10 mouse cellular contexts compared by ENCODE assay signal in genomic region chr11:69835326-69835965, GRCm38 (mm10). TPM values are rescaled to one million over a fixed set of nuclear protein-coding genes. Genes with fewer than 3 reads are reported as not detected.
DNase-seq lines count a peak whose midpoint lies in the region; ATAC-seq lines count a peak whose summit lies in the region.
"Had no signal": no experiment of that assay in that cellular context is flagged by ENCODE, and none has a peak within 500 bp of the region (broad histone marks: within the 10 kb centered on the region; RNA-seq: fewer than 3 reads in every experiment).

No protein-coding gene starts in this region.

- peak overlapping the region; percentile 88 for H3K4me2 ChIP-seq in heart, embryonic 13.5 days
- H3K4me2 ChIP-seq in hindbrain, embryonic 16.5 days (ENCODE audit: low read length) = peak overlapping the region; percentile 89
- H3K4me2 ChIP-seq in midbrain, embryonic 16.5 days (ENCODE audit: low read length) = peak overlapping the region; percentile 97

- ATAC-seq in heart, embryonic 13.5 days (ENCODE audit: extremely low read depth, insufficient number of reproducible peaks, low FRiP score, low TSS enrichment) = no peak
- ATAC-seq in hindbrain, embryonic 16.5 days = no peak
- no peak for ATAC-seq in midbrain, embryonic 16.5 days

- H3K27ac ChIP-seq in heart, embryonic 13.5 days (replicated peaks) = no peak overlapping the region
- peak overlapping the region; percentile 96 for H3K27ac ChIP-seq in hindbrain, embryonic 16.5 days (ENCODE audit: low read depth, low read length)
- H3K27ac ChIP-seq in midbrain, embryonic 16.5 days (ENCODE audit: low read length) = peak overlapping the region; percentile 98

- DNase-seq in heart, postnatal 14 days = no peak
- DNase-seq in embryo, embryonic 11 days = peak; percentile 74
- no peak for DNase-seq in right cerebral cortex, postnatal 10 days (ENCODE audit: low spot score in 2 of 2)
- no peak for DNase-seq in kidney, adult 11 months
- DNase-seq in frontal cortex, postnatal 25 days (ENCODE audit: low spot score in 2 of 2) = no peak

- peak overlapping the region; percentile 84 for H3K9ac ChIP-seq in heart, embryonic 13.5 days
- H3K9ac ChIP-seq in hindbrain, embryonic 16.5 days (ENCODE audit: low read depth, low read length) = peak overlapping the region; percentile 94
- H3K9ac ChIP-seq in midbrain, embryonic 16.5 days (ENCODE audit: low read depth, low read length) = peak overlapping the region; percentile 99

- H3K36me3 ChIP-seq in heart, embryonic 13.5 days = peaks cover 9% of the 10 kb centered on the region; the same call in 1 of the 2 replicates
- peaks cover 9% of the 10 kb centered on the region for H3K36me3 ChIP-seq in hindbrain, embryonic 16.5 days (ENCODE audit: control insufficient read depth, insufficient read depth, low read length)
- H3K36me3 ChIP-seq in midbrain, embryonic 16.5 days (ENCODE audit: control insufficient read depth, insufficient read depth, low read length) = peaks cover 10% of the 10 kb centered on the region

- H3K27me3 ChIP-seq in heart, embryonic 13.5 days (replicated peaks) = peaks cover 52% of the 10 kb centered on the region
- H3K27me3 ChIP-seq in hindbrain, embryonic 16.5 days (replicated peaks; ENCODE audit: control insufficient read depth, insufficient read depth, low read length) = no peaks in the 10 kb centered on the region
- no peaks in the 10 kb centered on the region for H3K27me3 ChIP-seq in midbrain, embryonic 16.5 days (ENCODE audit: control insufficient read depth, insufficient read depth, low read depth, low read length)

- intact Hi-C loops in heart, postnatal 14 days (cut with DNase I) = loop anchor here (5.0 kb wide), 1 partner anchor 42 kb away; the partner anchor contains the start of gene Tmem95

- H3K4me3 ChIP-seq in heart, embryonic 13.5 days = peak overlapping the region; percentile 64
- peak overlapping the region; percentile 87 for H3K4me3 ChIP-seq in hindbrain, embryonic 16.5 days (ENCODE audit: low read length)
- H3K4me3 ChIP-seq in midbrain, embryonic 16.5 days (ENCODE audit: low read depth, low read length) = peak overlapping the region; percentile 94

- WGBS in heart, embryonic 13.5 days = 16% methylated on average over 9 of the region's 9 CpGs
- 3% methylated on average over 9 of the region's 9 CpGs for WGBS in hindbrain, embryonic 16.5 days
- 2% methylated on average over 9 of the region's 9 CpGs for WGBS in midbrain, embryonic 16.5 days

- H3K4me1 ChIP-seq in heart, embryonic 13.5 days = peaks cover 50% of the 10 kb centered on the region
- peaks cover 34% of the 10 kb centered on the region for H3K4me1 ChIP-seq in hindbrain, embryonic 16.5 days (ENCODE audit: control insufficient read depth, insufficient read depth, low read depth, low read length)
- peaks cover 30% of the 10 kb centered on the region for H3K4me1 ChIP-seq in midbrain, embryonic 16.5 days (ENCODE audit: control insufficient read depth, insufficient read depth, low read length)

- no peaks in the 10 kb centered on the region for H3K9me3 ChIP-seq in heart, embryonic 13.5 days
- no peaks in the 10 kb centered on the region for H3K9me3 ChIP-seq in hindbrain, embryonic 16.5 days (ENCODE audit: control insufficient read depth, low read length)
- no peaks in the 10 kb centered on the region for H3K9me3 ChIP-seq in midbrain, embryonic 16.5 days (replicated peaks; ENCODE audit: control insufficient read depth, low read length, poor library complexity, severe bottlenecking)

RNA-seq across cellular contexts. Expression of gene Nlgn2, which starts 2.1 kb away (rescaled TPM):
- polyA plus RNA-seq in heart, embryonic 13.5 days (2015; fragmentation: Nextera tagmentation; extraction: Ambion mirVana) = 2.0 and 2.4 TPM in 2 replicates
- total RNA-seq in heart, postnatal 14 days (2021) = 10 to 100 TPM in 1 of 2 experiments, 1 to 10 TPM in 1; 7.9 to 10.4 TPM
- 19.1 and 22.4 TPM in 2 replicates for polyA plus RNA-seq in hindbrain, embryonic 16.5 days (2015; fragmentation: Nextera tagmentation; extraction: Ambion mirVana)
- polyA plus RNA-seq in midbrain, embryonic 16.5 days (2015; fragmentation: Nextera tagmentation; extraction: Ambion mirVana) = 20.6 and 21.5 TPM in 2 replicates

RNA-seq across cellular contexts. Expression of gene Tmem256, which starts 2.9 kb away (rescaled TPM):
- polyA plus RNA-seq in heart, embryonic 13.5 days (2015; fragmentation: Nextera tagmentation; extraction: Ambion mirVana) = 330 and 361 TPM in 2 replicates
- 100 to 1,000 TPM; 134 to 138 TPM for total RNA-seq in heart, postnatal 14 days (2021)
- 341 and 379 TPM in 2 replicates for polyA plus RNA-seq in hindbrain, embryonic 16.5 days (2015; fragmentation: Nextera tagmentation; extraction: Ambion mirVana)
- 271 and 312 TPM in 2 replicates for polyA plus RNA-seq in midbrain, embryonic 16.5 days (2015; fragmentation: Nextera tagmentation; extraction: Ambion mirVana)

RNA-seq across cellular contexts. Expression of gene Plscr3, which starts 10.7 kb away (rescaled TPM):
- 75.4 and 76.2 TPM in 2 replicates for polyA plus RNA-seq in heart, embryonic 13.5 days (2015; fragmentation: Nextera tagmentation; extraction: Ambion mirVana)
- total RNA-seq in heart, postnatal 14 days (2021) = 10 to 100 TPM; 34.0 to 35.9 TPM
- 37.3 and 48.6 TPM in 2 replicates for polyA plus RNA-seq in hindbrain, embryonic 16.5 days (2015; fragmentation: Nextera tagmentation; extraction: Ambion mirVana)
- 46.3 and 48.1 TPM in 2 replicates for polyA plus RNA-seq in midbrain, embryonic 16.5 days (2015; fragmentation: Nextera tagmentation; extraction: Ambion mirVana)

RNA-seq across cellular contexts. Expression of gene Spem1, which starts 13.5 kb away (rescaled TPM):
- not detected in 2 replicates for polyA plus RNA-seq in heart, embryonic 13.5 days (2015; fragmentation: Nextera tagmentation; extraction: Ambion mirVana)
- not detected for total RNA-seq in heart, postnatal 14 days (2021)
- polyA plus RNA-seq in hindbrain, embryonic 16.5 days (2015; fragmentation: Nextera tagmentation; extraction: Ambion mirVana) = 0.35 and 0.45 TPM in 2 replicates
- polyA plus RNA-seq in midbrain, embryonic 16.5 days (2015; fragmentation: Nextera tagmentation; extraction: Ambion mirVana) = 0.24 and 0.68 TPM in 2 replicates
- total RNA-seq: adrenal gland, postnatal 4 days; liver, adult 2 months had no signal
- polyA plus RNA-seq: liver, adult 2 months had no signal

RNA-seq across cellular contexts. Expression of gene Spem2, which starts 17.2 kb away (rescaled TPM):
- polyA plus RNA-seq in heart, embryonic 13.5 days (2015; fragmentation: Nextera tagmentation; extraction: Ambion mirVana) = not detected in 2 replicates
- not detected for total RNA-seq in heart, postnatal 14 days (2021)
- not detected in 2 replicates for polyA plus RNA-seq in hindbrain, embryonic 16.5 days (2015; fragmentation: Nextera tagmentation; extraction: Ambion mirVana)
- not detected in 2 replicates for polyA plus RNA-seq in midbrain, embryonic 16.5 days (2015; fragmentation: Nextera tagmentation; extraction: Ambion mirVana)
- total RNA-seq: adrenal gland, postnatal 4 days; liver, adult 2 months had no signal
- polyA plus RNA-seq: liver, adult 2 months had no signal
